Mouse (Mus musculus) C2C12 (cell line): Measurements from ENCODE around the gene Pla2r1. TPM values are rescaled to one million over a fixed set of nuclear protein-coding genes. Genes with fewer than 3 reads are reported as not detected.

ENCODE experiments used
- H3K27me3 ChIP-seq: one replicate; pipeline ENCODE4 v1.6.1; 2011; ENCODE audit not compliant: control insufficient read depth, insufficient read depth, insufficient read length
- H3K36me3 ChIP-seq: one replicate; pipeline ENCODE4 v1.6.1; 2011; ENCODE audit not compliant: control insufficient read depth, insufficient read depth
- H3K4me3 ChIP-seq: one replicate; pipeline ENCODE4 v1.5.1; 2011; ENCODE audit warnings: mild to moderate bottlenecking, control low read depth; ENCODE audit not compliant: poor library complexity, insufficient read depth, severe bottlenecking
- H3K79me2 ChIP-seq: one replicate; pipeline ENCODE4 v1.6.1; 2011; ENCODE audit not compliant: control insufficient read depth, insufficient read depth
- H3K79me3 ChIP-seq: one replicate; pipeline ENCODE4 v1.6.1; 2011; ENCODE audit warnings: low read depth, control low read depth
- H3ac ChIP-seq: one replicate; pipeline ENCODE3; 2011; ENCODE audit warnings: low read depth; ENCODE audit not compliant: control insufficient read depth, insufficient read length
- CEBPB ChIP-seq: IDR thresholded peaks from one replicate; pipeline ENCODE4 v1.6.1; 2011; ENCODE audit warnings: low read depth, mild to moderate bottlenecking, control low read depth, moderate library complexity
- CTCF ChIP-seq: IDR thresholded peaks from one replicate; pipeline ENCODE4 v1.5.1; 2011; ENCODE audit not compliant: control insufficient read depth, insufficient read depth, insufficient read length
- FOSL1 ChIP-seq: IDR thresholded peaks from one replicate; pipeline ENCODE4 v1.8.0; 2011; ENCODE audit warnings: mild to moderate bottlenecking, low read length; ENCODE audit not compliant: poor library complexity, insufficient read depth, severe bottlenecking
- MAX ChIP-seq: IDR thresholded peaks from one replicate; pipeline ENCODE4 v1.6.1; 2011; ENCODE audit warnings: mild to moderate bottlenecking, control low read depth
- MYOD1 ChIP-seq: IDR thresholded peaks from one replicate; pipeline ENCODE4 v1.6.1; 2011; ENCODE audit warnings: low read depth; ENCODE audit not compliant: control insufficient read depth, insufficient read length
- MYOG ChIP-seq: IDR thresholded peaks from one replicate; pipeline ENCODE4 v1.6.1; 2011; ENCODE audit not compliant: control insufficient read depth, insufficient read length; ENCODE audit errors: extremely low read depth
- USF1 ChIP-seq: IDR thresholded peaks from one replicate; pipeline ENCODE4 v1.6.1; 2011; ENCODE audit warnings: low read depth, mild to moderate bottlenecking, control low read depth, moderate library complexity
- polyA plus RNA-seq: library from polyadenylated mRNA; unstranded; fragments of >200 nt; fragmentation: generic; extraction: Trizol; gene quantifications from one replicate; pipeline ENCODE4 v1.2.1, GENCODE M21; 2012; ENCODE audit warnings: missing spikeins

Gene Pla2r1
- polyA plus RNA-seq, 1 experiment: 0.48 TPM

GRCm38 (mm10) chr2:60451119-60451773, 101.9 kb downstream of the Pla2r1 start:
- Histone ChIP-seq H3K79me3 (no peaks in the 10 kb centered on the region), H3K4me3 (no peak overlapping the region), H3K27me3 (no peaks in the 10 kb centered on the region), H3ac (no peak overlapping the region), H3K79me2 (no peaks in the 10 kb centered on the region), H3K36me3 (no peaks in the 10 kb centered on the region)
- no peak for TF ChIP-seq USF1
- TF ChIP-seq MYOG: no peak
- TF ChIP-seq CEBPB: no peak
- TF ChIP-seq MAX: no peak
- no peak for TF ChIP-seq CTCF
- TF ChIP-seq MYOD1: no peak
- TF ChIP-seq FOSL1: no peak

GRCm38 (mm10) chr2:60449732-60450131, 103.4 kb downstream of the Pla2r1 start:
- H3K36me3 ChIP-seq: no peaks in the 10 kb centered on the region
- TF ChIP-seq MYOD1: no peak
- TF ChIP-seq FOSL1: no peak
- TF ChIP-seq CEBPB: no peak
- no peak for TF ChIP-seq USF1
- H3K79me2 ChIP-seq: no peaks in the 10 kb centered on the region
- H3K79me3 ChIP-seq: no peaks in the 10 kb centered on the region
- H3ac ChIP-seq: no peak overlapping the region
- no peak overlapping the region for H3K4me3 ChIP-seq
- no peaks in the 10 kb centered on the region for H3K27me3 ChIP-seq

GRCm38 (mm10) chr2:60444711-60445509, 108.2 kb downstream of the Pla2r1 start:
- Histone ChIP-seq H3K36me3 (no peaks in the 10 kb centered on the region), H3K27me3 (no peaks in the 10 kb centered on the region), H3K79me2 (no peaks in the 10 kb centered on the region), H3K4me3 (no peak overlapping the region), H3K79me3 (no peaks in the 10 kb centered on the region), H3ac (no peak overlapping the region)
- TF ChIP-seq USF1 (no peak), MYOD1 (no peak), MYOG (no peak), FOSL1 (no peak), CTCF (no peak)

GRCm38 (mm10) chr2:60443279-60443678, 109.8 kb downstream of the Pla2r1 start:
- no peaks in the 10 kb centered on the region for H3K79me2 ChIP-seq
- no peaks in the 10 kb centered on the region for H3K27me3 ChIP-seq
- H3K36me3 ChIP-seq: no peaks in the 10 kb centered on the region
- no peak for TF ChIP-seq FOSL1
- no peak for TF ChIP-seq CTCF
- no peak for TF ChIP-seq CEBPB
- TF ChIP-seq MAX: no peak
- no peak for TF ChIP-seq MYOG
- no peak for TF ChIP-seq MYOD1
- no peak for TF ChIP-seq USF1
- no peak overlapping the region for H3ac ChIP-seq
- no peaks in the 10 kb centered on the region for H3K79me3 ChIP-seq
- no peak overlapping the region for H3K4me3 ChIP-seq

- Histone ChIP-seq H3K36me3 (no peaks in the 10 kb centered on the region), H3ac (no peak overlapping the region), H3K27me3 (no peaks in the 10 kb centered on the region), H3K4me3 (no peak overlapping the region), H3K79me2 (no peaks in the 10 kb centered on the region), H3K79me3 (no peaks in the 10 kb centered on the region)
- no peak for TF ChIP-seq CEBPB
- no peak for TF ChIP-seq CTCF
- no peak for TF ChIP-seq MAX
- TF ChIP-seq MYOG: no peak
- TF ChIP-seq FOSL1: no peak
- TF ChIP-seq USF1: no peak
- TF ChIP-seq MYOD1: no peak
These were observed 111.2 kb downstream of the Pla2r1 start for GRCm38 (mm10) chr2:60441875-60442274.

- no peak overlapping the region for H3K4me3 ChIP-seq
- H3ac ChIP-seq: no peak overlapping the region
- no peaks in the 10 kb centered on the region for H3K27me3 ChIP-seq
- no peak for TF ChIP-seq MYOG
- TF ChIP-seq CTCF: no peak
- no peak for TF ChIP-seq CEBPB
- no peak for TF ChIP-seq USF1
- no peak for TF ChIP-seq FOSL1
- TF ChIP-seq MAX: no peak
- no peak for TF ChIP-seq MYOD1
- H3K36me3 ChIP-seq: no peaks in the 10 kb centered on the region
- no peaks in the 10 kb centered on the region for H3K79me2 ChIP-seq
- no peaks in the 10 kb centered on the region for H3K79me3 ChIP-seq
These were observed 116.3 kb downstream of the Pla2r1 start for GRCm38 (mm10) chr2:60436802-60437201.
